Mouse (Mus musculus): ENCODE data around the gene Vmn1r69.

Vmn1r69 gene

GRCm38 (mm10) chr7:10613559-10613958, at the start of gene Vmn1r69:
Vmn1r69 (minus strand) TSS chr7:10613659.
- DNase-seq (ENCODE audit: low spot score in 2 of 2), result no peak

DNA sequence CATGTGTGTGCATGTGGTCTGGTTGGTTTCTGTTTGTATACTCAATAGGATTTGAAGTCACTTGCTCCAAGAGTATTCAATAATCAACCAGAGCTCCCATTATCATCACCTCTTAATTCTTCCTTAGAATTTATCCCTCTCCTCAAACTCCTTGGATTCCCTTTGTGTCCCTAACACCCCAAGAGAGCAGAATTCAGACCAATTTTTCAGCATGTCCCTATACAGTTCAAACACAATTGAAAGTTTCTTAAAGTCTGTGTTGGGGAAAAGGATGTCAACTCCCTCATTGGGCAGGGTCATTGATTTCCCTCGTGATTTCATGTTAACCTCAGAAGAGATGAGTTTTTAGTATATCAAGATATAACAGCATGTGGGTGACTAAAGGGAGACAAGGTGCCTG, 17.8 kb upstream of the Vmn1r69 start, which contains the start of gene Vmn1r70:
Gene Vmn1r70 (plus strand): TSS at position 301 of the 400 bp plus-strand sequence.
- DNase-seq (ENCODE audit: low spot score in 2 of 2), result no peak

GRCm38 (mm10) chr7:10558385-10558784, 55.1 kb downstream of the Vmn1r69 start, which contains the start of gene Vmn1r68:
Vmn1r68 (minus strand) TSS chr7:10558485.
- DNase-seq (ENCODE audit: low spot score in 2 of 2), result no peak

All from thymus, postnatal 10 days (tissue).